Mouse (Mus musculus) lung, embryonic 15.5 days (tissue): Measurements from ENCODE around the gene Tbc1d20. TPM values are rescaled to one million over a fixed set of nuclear protein-coding genes. Genes with fewer than 3 reads are reported as not detected.
"Not testable (repeated sequence)": the region's sequence is repeated elsewhere in the genome, so short reads cannot be mapped to it uniquely, and the experiment has no call there.

Source experiments
- ATAC-seq: fragments of 200-750 bp; cut with Nextera tagmentation; 2 replicates; pipeline ENCODE4 v1.8.0; 2017; ENCODE audit warnings: moderate number of reproducible peaks, borderline replicate concordance; ENCODE audit not compliant: low FRiP score, low TSS enrichment; ENCODE audit errors: extremely low read depth
- H3K27ac ChIP-seq: fragments of 300-500 bp; sonication (generic); 2 replicates; pipeline ENCODE4 v1.5.1; 2015; ENCODE audit warnings: moderate library complexity, mild to moderate bottlenecking, inconsistent platforms
- H3K27me3 ChIP-seq: fragments of 300-500 bp; sonication (generic); 2 replicates; pipeline ENCODE4 v1.6.1; 2015; ENCODE audit warnings: inconsistent platforms
- H3K36me3 ChIP-seq: fragments of 300-500 bp; sonication (generic); 2 replicates; pipeline ENCODE4 v1.6.1; 2015; ENCODE audit warnings: inconsistent platforms
- H3K4me1 ChIP-seq: fragments of 300-500 bp; sonication (generic); 2 replicates; pipeline ENCODE4 v1.6.1; 2015; ENCODE audit warnings: inconsistent platforms
- H3K4me2 ChIP-seq: fragments of 300-500 bp; sonication (generic); 2 replicates; pipeline ENCODE4 v1.6.1; 2015; ENCODE audit warnings: inconsistent platforms, mild to moderate bottlenecking, moderate library complexity
- H3K4me3 ChIP-seq: fragments of 300-500 bp; sonication (generic); 2 replicates; pipeline ENCODE4 v1.5.1; 2015; ENCODE audit warnings: mild to moderate bottlenecking, inconsistent platforms
- H3K9ac ChIP-seq: fragments of 300-500 bp; sonication (generic); 2 replicates; pipeline ENCODE4 v1.6.1; 2015; ENCODE audit warnings: inconsistent platforms
- H3K9me3 ChIP-seq: fragments of 300-500 bp; sonication (generic); 2 replicates; pipeline ENCODE4 v1.6.1; 2016; ENCODE audit warnings: inconsistent platforms
- WGBS: fragments of 180-500 bp; shearing (Covaris S2); methylation state at CpG from one replicate; pipeline ENCODE4 v1.1.7; 2015; 5-methylcytosine and 5-hydroxymethylcytosine counted together
- polyA plus RNA-seq: library from polyadenylated mRNA; unstranded; fragments of >200 nt; fragmentation: Nextera tagmentation; extraction: Ambion mirVana; gene quantifications from 2 replicates; pipeline ENCODE4 v1.2.1, GENCODE M21; 2015

The Tbc1d20 gene
- polyA plus RNA-seq: 37.3 and 40.3 TPM in 2 replicates

- WGBS: under 1% methylated on average over 44 of the region's 70 CpGs
- peak within 1 kb of the TSS; percentile 86 for H3K27ac ChIP-seq
- H3K4me1 ChIP-seq: peaks cover 22% of the 10 kb centered on the region
- H3K4me3 ChIP-seq: peak within 1 kb of the TSS; percentile 84
- H3K9ac ChIP-seq: peak within 1 kb of the TSS; percentile 95
- H3K4me2 ChIP-seq: peak within 1 kb of the TSS; percentile 78
- H3K36me3 ChIP-seq: no peaks in the 10 kb centered on the region
- ATAC-seq: peak; percentile 97
- H3K27me3 ChIP-seq: no peaks in the 10 kb centered on the region
- no peaks in the 10 kb centered on the region for H3K9me3 ChIP-seq
Measured at GRCm38 (mm10) chr2:152293727-152294475, at the start of gene Tbc1d20. Gene Tbc1d20, plus strand, starts transcription at chr2:152293828.

GRCm38 (mm10) chr2:152247213-152247612 lies 46.4 kb upstream of the Tbc1d20 start:
- Histone ChIP-seq H3K9me3 (no peaks in the 10 kb centered on the region), H3K4me2 (no peak overlapping the region), H3K4me3 (no peak overlapping the region), H3K36me3 (peaks cover 11% of the 10 kb centered on the region), H3K4me1 (no peaks in the 10 kb centered on the region), H3K9ac (no peak overlapping the region), H3K27me3 (no peaks in the 10 kb centered on the region), H3K27ac (no peak overlapping the region)
- 89% methylated on average over 1 of the region's 1 CpGs for WGBS
- ATAC-seq: no peak

- H3K9me3 ChIP-seq: no peaks in the 10 kb centered on the region
- H3K36me3 ChIP-seq: peaks cover 37% of the 10 kb centered on the region
- no peaks in the 10 kb centered on the region for H3K27me3 ChIP-seq
- no peak overlapping the region for H3K4me3 ChIP-seq
- no peak overlapping the region for H3K9ac ChIP-seq
- H3K27ac ChIP-seq: no peak overlapping the region
- 55% methylated on average over 4 of the region's 4 CpGs for WGBS
- no peak for ATAC-seq
- no peak overlapping the region for H3K4me2 ChIP-seq
- no peaks in the 10 kb centered on the region for H3K4me1 ChIP-seq
Measured at GRCm38 (mm10) chr2:152250511-152250910, 43.1 kb upstream of the Tbc1d20 start.

GRCm38 (mm10) chr2:152259739-152260138 lies 33.9 kb upstream of the Tbc1d20 start:
- Histone ChIP-seq H3K4me2 (no peak overlapping the region), H3K4me3 (no peak overlapping the region), H3K4me1 (no peaks in the 10 kb centered on the region), H3K27me3 (no peaks in the 10 kb centered on the region), H3K9ac (no peak overlapping the region), H3K9me3 (no peaks in the 10 kb centered on the region), H3K27ac (no peak overlapping the region), H3K36me3 (peaks cover 75% of the 10 kb centered on the region)
- 91% methylated on average over 1 of the region's 1 CpGs for WGBS
- ATAC-seq: no peak

GRCm38 (mm10) chr2:152273639-152274038 lies 20.0 kb upstream of the Tbc1d20 start:
- Histone ChIP-seq H3K4me1 (no peaks in the 10 kb centered on the region), H3K27ac (no peak overlapping the region), H3K9ac (no peak overlapping the region), H3K9me3 (no peaks in the 10 kb centered on the region), H3K27me3 (no peaks in the 10 kb centered on the region), H3K36me3 (peaks cover 71% of the 10 kb centered on the region), H3K4me3 (no peak overlapping the region), H3K4me2 (no peak overlapping the region)
- ATAC-seq: no peak
- 73% methylated on average over 2 of the region's 2 CpGs for WGBS

GRCm38 (mm10) chr2:152281407-152281806 lies 12.2 kb upstream of the Tbc1d20 start:
- no peak for ATAC-seq
- 63% methylated on average over 3 of the region's 3 CpGs for WGBS
- peaks cover 69% of the 10 kb centered on the region for H3K36me3 ChIP-seq

GRCm38 (mm10) chr2:152287560-152287959 lies 6.1 kb upstream of the Tbc1d20 start:
- no peak overlapping the region for H3K27ac ChIP-seq
- H3K4me3 ChIP-seq: no peak overlapping the region
- H3K9me3 ChIP-seq: no peaks in the 10 kb centered on the region
- H3K4me1 ChIP-seq: no peaks in the 10 kb centered on the region
- ATAC-seq: no peak
- peaks cover 39% of the 10 kb centered on the region; the same call in 1 of the 2 replicates for H3K36me3 ChIP-seq
- no peak overlapping the region for H3K9ac ChIP-seq
- no peak overlapping the region for H3K4me2 ChIP-seq
- H3K27me3 ChIP-seq: no peaks in the 10 kb centered on the region
- WGBS: 86% methylated on average over 5 of the region's 5 CpGs

More at GRCm38 (mm10) chr2:152281407-152281806, 12.2 kb upstream of the Tbc1d20 start:
- Histone ChIP-seq H3K27ac (no peak overlapping the region), H3K4me1 (no peaks in the 10 kb centered on the region), H3K27me3 (no peaks in the 10 kb centered on the region), H3K9ac (no peak overlapping the region), H3K4me3 (no peak overlapping the region), H3K4me2 (no peak overlapping the region), H3K9me3 (no peaks in the 10 kb centered on the region)

GRCm38 (mm10) chr2:152288046-152288445 lies 5.6 kb upstream of the Tbc1d20 start:
- Histone ChIP-seq H3K27me3 (no peaks in the 10 kb centered on the region), H3K4me1 (peaks cover under 1% of the 10 kb centered on the region; the same call in 1 of the 2 replicates), H3K36me3 (peaks cover 34% of the 10 kb centered on the region; the same call in 1 of the 2 replicates), H3K9me3 (no peaks in the 10 kb centered on the region), H3K27ac (no peak overlapping the region), H3K4me2 (no peak overlapping the region), H3K9ac (no peak overlapping the region), H3K4me3 (no peak overlapping the region)
- ATAC-seq: no peak
- WGBS: 70% methylated on average over 8 of the region's 8 CpGs

GRCm38 (mm10) chr2:152289623-152290022 lies 4.0 kb upstream of the Tbc1d20 start:
- not testable (repeated sequence) for H3K27me3 ChIP-seq, H3K9me3 ChIP-seq, H3K4me3 ChIP-seq, H3K4me2 ChIP-seq, H3K9ac ChIP-seq, H3K27ac ChIP-seq, ATAC-seq, H3K4me1 ChIP-seq
- peaks cover 21% of the 10 kb centered on the region; the same call in 1 of the 2 replicates for H3K36me3 ChIP-seq
- WGBS: 75% methylated on average over 2 of the region's 2 CpGs

GRCm38 (mm10) chr2:152292475-152292874 lies 1.2 kb upstream of the Tbc1d20 start:
- no peak overlapping the region for H3K9ac ChIP-seq
- H3K4me1 ChIP-seq: peaks cover 18% of the 10 kb centered on the region
- no peak overlapping the region for H3K4me2 ChIP-seq
- ATAC-seq: no peak
- H3K36me3 ChIP-seq: peaks cover 1% of the 10 kb centered on the region; the same call in 1 of the 2 replicates
- 59% methylated on average over 2 of the region's 2 CpGs for WGBS
- H3K4me3 ChIP-seq: no peak overlapping the region
- no peak overlapping the region for H3K27ac ChIP-seq
- H3K9me3 ChIP-seq: no peaks in the 10 kb centered on the region
- no peaks in the 10 kb centered on the region for H3K27me3 ChIP-seq

GRCm38 (mm10) chr2:152293179-152293726 lies 375 bp upstream of the Tbc1d20 start:
- H3K4me3 ChIP-seq: peak overlapping the region; percentile 84
- no peaks in the 10 kb centered on the region for H3K36me3 ChIP-seq
- H3K4me2 ChIP-seq: peak overlapping the region; percentile 78
- 1% methylated on average over 15 of the region's 15 CpGs for WGBS
- no peak overlapping the region for H3K27ac ChIP-seq
- ATAC-seq: peak; percentile 39
- H3K27me3 ChIP-seq: no peaks in the 10 kb centered on the region
- H3K4me1 ChIP-seq: peaks cover 22% of the 10 kb centered on the region
- H3K9ac ChIP-seq: peak overlapping the region; percentile 38
- H3K9me3 ChIP-seq: no peaks in the 10 kb centered on the region

GRCm38 (mm10) chr2:152294541-152294940 lies 913 bp downstream of the Tbc1d20 start:
- no peak for ATAC-seq
- H3K9me3 ChIP-seq: no peaks in the 10 kb centered on the region
- H3K4me3 ChIP-seq: peak overlapping the region; percentile 84
- peak overlapping the region; percentile 78 for H3K4me2 ChIP-seq
- 31% methylated on average over 5 of the region's 5 CpGs for WGBS
- no peak overlapping the region for H3K27ac ChIP-seq
- no peaks in the 10 kb centered on the region for H3K27me3 ChIP-seq
- peaks cover 22% of the 10 kb centered on the region for H3K4me1 ChIP-seq
- peak overlapping the region; percentile 95 for H3K9ac ChIP-seq
- H3K36me3 ChIP-seq: no peaks in the 10 kb centered on the region
